8 mouse cellular contexts compared by ENCODE assay signal in the genomic region with DNA sequence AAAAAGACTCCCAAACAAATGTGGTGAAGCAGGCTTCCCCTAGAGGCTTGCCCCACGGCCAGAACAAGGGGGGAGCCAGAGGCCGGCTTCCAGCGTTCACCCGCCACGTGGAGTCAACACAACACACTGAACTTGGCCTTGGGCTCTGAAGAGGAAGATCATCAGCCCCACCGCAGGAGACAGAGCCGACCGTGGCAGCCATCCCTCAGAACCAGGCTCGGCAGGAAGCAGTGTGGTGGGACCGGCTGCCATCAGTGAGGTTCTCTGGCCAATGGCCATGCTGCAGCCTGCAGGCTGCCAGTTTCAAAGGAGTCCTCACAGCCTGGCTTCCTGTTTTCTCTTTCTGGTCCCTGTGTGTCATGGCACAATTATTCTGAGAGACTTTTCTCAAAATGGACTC.
DNase-seq lines count a peak whose midpoint lies in the region; ATAC-seq and TF ChIP-seq lines count a peak whose summit lies in the region.

No protein-coding gene starts in this region.

- no peak for TF ChIP-seq POLR2A in lung, adult 2 months (IDR thresholded peaks at IDR 0.05; ENCODE audit: borderline replicate concordance, extremely low read depth, low read depth, low read length)

- peak; percentile 63 for DNase-seq in forebrain, postnatal 0 days
- no peak for DNase-seq in forebrain, embryonic 11.5 days (ENCODE audit: low spot score)
- DNase-seq in lung, adult 2 months = no peak
- DNase-seq in cerebellum, adult 9-11 months = peak; percentile 95
- peak; percentile 44 to 67 for DNase-seq in lung, postnatal 4 days
- no peak for DNase-seq in testis, postnatal 14 days (ENCODE audit: low spot score)
- no peak for DNase-seq in urinary bladder, adult 2 months (ENCODE audit: low spot score)

- 0 out of 2 replicates have a peak overlapping the region, but pooled peaks have one; percentile 4 for H3K27ac ChIP-seq in forebrain, postnatal 0 days (ENCODE audit: low read depth, low read length)
- H3K27ac ChIP-seq in forebrain, embryonic 11.5 days (ENCODE audit: low read depth, low read length) = no peak overlapping the region
- H3K27ac ChIP-seq in lung, embryonic 15.5 days = no peak overlapping the region

- 48% methylated on average over 10 of the region's 10 CpGs for WGBS in forebrain, postnatal 0 days
- 64% methylated on average over 10 of the region's 10 CpGs for WGBS in forebrain, embryonic 11.5 days
- WGBS in lung, embryonic 15.5 days = 32% methylated on average over 10 of the region's 10 CpGs
- WGBS in lung, adult 2 months = 39% methylated on average over 10 of the region's 10 CpGs

- H3K36me3 ChIP-seq in forebrain, postnatal 0 days (ENCODE audit: insufficient read depth) = no peaks in the 10 kb centered on the region
- no peaks in the 10 kb centered on the region for H3K36me3 ChIP-seq in forebrain, embryonic 11.5 days (ENCODE audit: control insufficient read depth, insufficient read depth, low read length)
- no peaks in the 10 kb centered on the region for H3K36me3 ChIP-seq in lung, embryonic 15.5 days

- no peak overlapping the region for H3K4me3 ChIP-seq in forebrain, postnatal 0 days (ENCODE audit: low read depth, low read length)
- H3K4me3 ChIP-seq in forebrain, embryonic 11.5 days (ENCODE audit: low read depth, low read length) = no peak overlapping the region
- no peak overlapping the region for H3K4me3 ChIP-seq in lung, embryonic 15.5 days
- H3K4me3 ChIP-seq in lung, adult 2 months (replicated peaks; ENCODE audit: extremely low read depth, low read depth, low read length) = no peak overlapping the region

- no peaks in the 10 kb centered on the region for H3K27me3 ChIP-seq in forebrain, postnatal 0 days (ENCODE audit: insufficient read depth, low read length)
- H3K27me3 ChIP-seq in forebrain, embryonic 11.5 days (ENCODE audit: control insufficient read depth, insufficient read depth, low read length) = no peaks in the 10 kb centered on the region
- no peaks in the 10 kb centered on the region for H3K27me3 ChIP-seq in lung, embryonic 15.5 days

- H3K4me1 ChIP-seq in forebrain, postnatal 0 days (ENCODE audit: insufficient read depth) = no peaks in the 10 kb centered on the region
- H3K4me1 ChIP-seq in forebrain, embryonic 11.5 days (replicated peaks; ENCODE audit: control insufficient read depth, insufficient read depth, low read length) = peaks cover 6% of the 10 kb centered on the region; the same call in 1 of the 2 replicates
- H3K4me1 ChIP-seq in lung, embryonic 15.5 days = peaks cover 29% of the 10 kb centered on the region
- no peaks in the 10 kb centered on the region for H3K4me1 ChIP-seq in lung, adult 2 months (ENCODE audit: control insufficient read depth, insufficient read depth, low read length)

- no peak overlapping the region for H3K4me2 ChIP-seq in forebrain, postnatal 0 days (ENCODE audit: low read depth)
- no peak overlapping the region for H3K4me2 ChIP-seq in forebrain, embryonic 11.5 days (ENCODE audit: low read depth, low read length, severe bottlenecking)
- peak overlapping the region; percentile 22; the same call in 1 of the 2 replicates for H3K4me2 ChIP-seq in lung, embryonic 15.5 days

- no peak overlapping the region for H3K9ac ChIP-seq in forebrain, postnatal 0 days
- no peak overlapping the region for H3K9ac ChIP-seq in forebrain, embryonic 11.5 days (ENCODE audit: low read length)
- no peak overlapping the region for H3K9ac ChIP-seq in lung, embryonic 15.5 days

- TF ChIP-seq CTCF in forebrain, postnatal 0 days (IDR thresholded peaks at IDR 0.05; ENCODE audit: low read depth) = no peak
- no peak for TF ChIP-seq CTCF in lung, adult 2 months (IDR thresholded peaks at IDR 0.05; ENCODE audit: insufficient read depth, low read length)

- no peaks in the 10 kb centered on the region for H3K9me3 ChIP-seq in forebrain, postnatal 0 days (ENCODE audit: low read length)
- no peaks in the 10 kb centered on the region for H3K9me3 ChIP-seq in forebrain, embryonic 11.5 days (ENCODE audit: control insufficient read depth, low read length)
- no peaks in the 10 kb centered on the region for H3K9me3 ChIP-seq in lung, embryonic 15.5 days

- peak; percentile 36 for ATAC-seq in forebrain, postnatal 0 days
- no peak for ATAC-seq in forebrain, embryonic 11.5 days (replicated peaks; ENCODE audit: low FRiP score)
- no peak for ATAC-seq in lung, embryonic 15.5 days (ENCODE audit: borderline replicate concordance, extremely low read depth, low FRiP score, low TSS enrichment)

Comparison
In these comparisons a context has a peak if more than half of its experiments do, and no peak if none do; other contexts are left out.
1. DNase-seq: peak in forebrain, postnatal 0 days (single experiment), cerebellum, adult 9-11 months (single experiment) and lung, postnatal 4 days (2 of 2); none in forebrain, embryonic 11.5 days (single experiment), lung, adult 2 months (single experiment), testis, postnatal 14 days (single experiment) and urinary bladder, adult 2 months (single experiment).